Mouse (Mus musculus) heart, postnatal 0 days (tissue): ENCODE measurements around the gene Olfr279.

ENCODE experiments used
- CTCF ChIP-seq: IDR thresholded peaks from 2 replicates; pipeline ENCODE4 v1.5.1; 2016; ENCODE audit warnings: antibody characterized with exemption, control low read depth, low read depth
- EP300 ChIP-seq: IDR thresholded peaks from 2 replicates; pipeline ENCODE4 v1.6.1; 2016; ENCODE audit warnings: antibody characterized with exemption, low read depth

GRCm38 (mm10) chr15:98452288-98452687, 39.9 kb upstream of the Olfr279 start, which contains the start of gene Olfr281:
- TF ChIP-seq CTCF: no peak
- no peak for TF ChIP-seq EP300
